Mouse (Mus musculus) neural tube, embryonic 11.5 days (tissue): ENCODE measurements at regions not wholly inside any gene's neighbourhood (a gene's known extent, or its start where the extent isn't known, plus 50 kb on each side); places are given as distances from the start of the nearest gene placed in this dataset.
"Not testable (repeated sequence)": the region's sequence is repeated elsewhere in the genome, so short reads cannot be mapped to it uniquely, and the experiment has no call there.

Experiments
- ATAC-seq: fragments of 200-750 bp; cut with Nextera tagmentation; 2 replicates; pipeline ENCODE4 v1.8.0; 2017; ENCODE audit warnings: moderate number of reproducible peaks, mild to moderate bottlenecking, moderate TSS enrichment, moderate library complexity; ENCODE audit not compliant: insufficient read depth, low FRiP score, low TSS enrichment
- DNase-seq: peaks from one replicate; pipeline ENCODE4 v3.0.0-alpha.2; 2015; ENCODE audit warnings: low spot score
- H3K27ac ChIP-seq: fragments of 300-500 bp; sonication (generic); 2 replicates; pipeline ENCODE4 v1.5.1; 2014; ENCODE audit warnings: low read depth, mild to moderate bottlenecking, low read length
- H3K27me3 ChIP-seq: fragments of 300-500 bp; sonication (generic); 2 replicates; pipeline ENCODE4 v1.6.1; 2014; ENCODE audit warnings: mild to moderate bottlenecking, low read length, mixed read lengths; ENCODE audit not compliant: control insufficient read depth, insufficient read depth
- H3K36me3 ChIP-seq: fragments of 300-500 bp; sonication (generic); 2 replicates; pipeline ENCODE4 v1.6.1; 2014; ENCODE audit warnings: mild to moderate bottlenecking, low read length, moderate library complexity, mixed read lengths; ENCODE audit not compliant: control insufficient read depth, insufficient read depth
- H3K4me1 ChIP-seq: fragments of 300-500 bp; sonication (generic); 2 replicates; pipeline ENCODE4 v1.6.1; 2014; ENCODE audit warnings: low read length, mixed read lengths; ENCODE audit not compliant: control insufficient read depth, insufficient read depth
- H3K4me2 ChIP-seq: fragments of 300-500 bp; sonication (generic); 2 replicates; pipeline ENCODE4 v1.6.1; 2014; ENCODE audit warnings: low read depth, mild to moderate bottlenecking, moderate library complexity
- H3K4me3 ChIP-seq: fragments of 300-500 bp; sonication (generic); 2 replicates; pipeline ENCODE4 v1.5.1; 2014; ENCODE audit warnings: low read depth, low read length
- H3K9ac ChIP-seq: fragments of 300-500 bp; sonication (generic); 2 replicates; pipeline ENCODE4 v1.6.1; 2014; ENCODE audit warnings: mild to moderate bottlenecking, low read length
- H3K9me3 ChIP-seq: fragments of 300-500 bp; sonication (generic); 2 replicates; pipeline ENCODE4 v1.6.1; 2016; ENCODE audit warnings: low read length; ENCODE audit not compliant: control insufficient read depth
- WGBS: fragments of 180-500 bp; shearing (Covaris S2); extraction: QIAGEN DNeasy Blood & Tissue Kit; methylation state at CpG from one replicate; pipeline ENCODE4 v1.1.7; 2014; 5-methylcytosine and 5-hydroxymethylcytosine counted together

- not testable (repeated sequence) for H3K9ac ChIP-seq, H3K27me3 ChIP-seq, H3K27ac ChIP-seq, H3K9me3 ChIP-seq, H3K4me2 ChIP-seq, ATAC-seq, DNase-seq, H3K36me3 ChIP-seq, H3K4me3 ChIP-seq, H3K4me1 ChIP-seq
- 76% methylated on average over 5 of the region's 5 CpGs for WGBS
These were observed 848.3 kb upstream of the Olfr1507 start for GRCm38 (mm10) chr14:53343849-53344248.

DNA sequence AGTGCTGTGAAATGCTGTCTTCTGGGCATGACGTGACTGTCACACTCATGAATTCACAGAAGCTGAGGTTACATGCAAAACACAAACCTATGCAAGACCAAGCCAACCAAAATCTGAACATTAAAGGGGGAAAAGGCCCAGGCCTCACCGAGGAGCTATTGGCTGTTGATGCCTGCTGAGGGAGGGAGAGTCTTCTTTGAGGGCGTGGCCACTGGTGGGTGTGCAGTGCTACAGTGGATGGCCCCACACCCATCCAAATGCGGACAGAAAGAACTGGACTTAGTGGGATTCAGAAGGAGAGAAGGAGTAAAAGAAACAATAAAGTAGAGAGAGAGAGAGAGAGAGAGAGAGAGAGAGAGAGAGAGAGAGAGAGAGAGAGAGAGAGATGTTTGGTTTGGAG lies 843.6 kb upstream of the Olfr1507 start:
- not testable (repeated sequence) for DNase-seq, ATAC-seq, H3K4me1 ChIP-seq, H3K4me2 ChIP-seq, H3K9me3 ChIP-seq, H3K4me3 ChIP-seq, H3K36me3 ChIP-seq, H3K9ac ChIP-seq, H3K27ac ChIP-seq, H3K27me3 ChIP-seq
- no CpG with 5 or more reads among the region's 4 CpGs for WGBS

GRCm38 (mm10) chr14:53337446-53337845 lies 841.9 kb upstream of the Olfr1507 start:
- not testable (repeated sequence) for H3K4me3 ChIP-seq, ATAC-seq

DNA sequence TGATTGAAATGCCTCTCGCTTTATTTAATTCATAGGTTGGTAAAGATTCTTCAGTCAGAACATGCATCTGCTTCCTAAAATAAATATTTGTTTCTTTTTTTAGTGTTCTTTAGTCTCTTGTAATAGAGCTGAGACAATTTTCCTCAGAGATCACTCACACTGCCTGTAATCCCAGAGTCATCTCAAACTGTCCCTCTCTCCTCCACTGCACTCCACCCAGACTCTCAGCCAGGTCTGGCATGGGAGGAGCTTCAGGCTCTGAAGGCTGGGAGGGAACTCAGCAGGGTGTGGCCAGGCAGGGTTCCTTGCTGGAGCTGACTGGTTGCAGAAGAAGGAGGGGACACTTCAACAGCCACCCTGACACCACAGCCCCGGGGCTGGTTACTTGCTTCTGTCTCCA lies 841.2 kb upstream of the Olfr1507 start:
- 11% methylated on average over 1 of the region's 2 CpGs for WGBS
- H3K9ac ChIP-seq, DNase-seq, H3K4me2 ChIP-seq, H3K4me1 ChIP-seq, H3K9me3 ChIP-seq, H3K27ac ChIP-seq, ATAC-seq, H3K4me3 ChIP-seq, H3K36me3 ChIP-seq, H3K27me3 ChIP-seq: not testable (repeated sequence)

More at GRCm38 (mm10) chr14:53337446-53337845, 841.9 kb upstream of the Olfr1507 start:
- not testable (repeated sequence) for H3K4me1 ChIP-seq, H3K27me3 ChIP-seq, H3K27ac ChIP-seq, H3K9ac ChIP-seq, DNase-seq, H3K36me3 ChIP-seq, H3K9me3 ChIP-seq, H3K4me2 ChIP-seq
- WGBS: 94% methylated on average over 3 of the region's 8 CpGs

- H3K9me3 ChIP-seq, H3K36me3 ChIP-seq, H3K9ac ChIP-seq, DNase-seq, H3K27me3 ChIP-seq, ATAC-seq, H3K4me3 ChIP-seq, H3K4me1 ChIP-seq, H3K4me2 ChIP-seq, H3K27ac ChIP-seq: not testable (repeated sequence)
- WGBS: no CpG with 5 or more reads among the region's 4 CpGs
These were observed 838.9 kb upstream of the Olfr1507 start for GRCm38 (mm10) chr14:53334451-53334850.

DNA sequence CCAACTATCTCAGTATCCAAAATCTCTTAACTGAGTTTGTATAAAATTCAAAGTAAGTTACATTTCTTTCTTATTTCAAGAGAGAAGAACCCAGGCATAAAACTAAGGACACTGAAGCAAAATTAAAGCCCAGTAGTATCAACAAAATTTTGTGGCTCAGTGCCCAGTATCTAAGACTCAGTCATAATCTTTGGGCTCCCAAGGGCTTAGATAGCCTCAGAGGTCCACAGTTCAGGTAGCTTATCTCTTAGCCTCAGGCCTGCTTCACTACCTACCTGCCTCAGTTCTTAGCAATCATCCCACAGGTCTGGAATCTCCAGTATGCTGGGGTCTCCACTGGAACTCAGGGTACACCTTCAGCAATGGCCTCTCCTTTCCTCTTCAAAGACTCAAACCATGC lies 835.6 kb upstream of the Olfr1507 start:
- not testable (repeated sequence) for H3K4me1 ChIP-seq, H3K4me3 ChIP-seq, ATAC-seq, H3K27ac ChIP-seq, H3K36me3 ChIP-seq, DNase-seq, H3K9me3 ChIP-seq, H3K9ac ChIP-seq, H3K4me2 ChIP-seq, H3K27me3 ChIP-seq

GRCm38 (mm10) chr14:53324367-53324766 lies 828.8 kb upstream of the Olfr1507 start:
- ATAC-seq, H3K27me3 ChIP-seq, H3K27ac ChIP-seq, H3K9ac ChIP-seq, H3K4me1 ChIP-seq, H3K4me3 ChIP-seq, H3K9me3 ChIP-seq, H3K36me3 ChIP-seq, DNase-seq, H3K4me2 ChIP-seq: not testable (repeated sequence)
- no CpG with 5 or more reads among the region's 7 CpGs for WGBS

DNA sequence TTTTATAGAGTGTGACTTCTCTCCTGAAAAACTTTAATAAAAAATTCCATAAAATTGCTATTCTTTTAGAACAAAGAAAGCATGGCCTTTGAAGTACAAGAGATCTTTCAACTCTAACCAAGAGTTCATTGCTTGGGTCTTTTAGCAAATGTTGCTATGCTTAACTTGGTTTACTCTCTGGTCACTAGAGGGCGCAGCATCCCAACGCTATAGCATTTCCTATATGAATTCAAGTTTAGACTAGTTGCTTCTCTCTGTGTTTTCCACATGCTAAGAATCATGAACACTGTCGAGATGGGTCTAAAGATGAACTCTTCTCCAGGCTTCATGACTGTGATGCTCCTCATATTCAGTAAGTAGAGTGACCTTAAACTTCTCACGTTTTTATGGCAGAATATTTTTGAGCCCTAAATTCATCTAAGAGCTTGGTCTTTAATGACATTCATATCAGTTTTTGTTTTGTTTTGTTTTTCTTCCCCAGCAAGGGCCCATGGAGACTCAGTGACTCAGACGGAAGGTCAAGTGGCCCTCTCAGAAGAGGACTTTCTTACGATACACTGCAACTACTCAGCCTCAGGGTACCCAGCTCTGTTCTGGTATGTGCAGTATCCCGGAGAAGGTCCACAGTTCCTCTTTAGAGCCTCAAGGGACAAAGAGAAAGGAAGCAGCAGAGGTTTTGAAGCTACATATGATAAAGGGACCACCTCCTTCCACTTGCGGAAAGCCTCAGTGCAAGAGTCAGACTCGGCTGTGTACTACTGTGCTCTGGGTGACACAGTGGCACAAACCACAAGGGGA lies 823.2 kb upstream of the Olfr1507 start:
- not testable (repeated sequence) for H3K36me3 ChIP-seq, H3K27ac ChIP-seq, H3K4me2 ChIP-seq, H3K9me3 ChIP-seq, H3K9ac ChIP-seq, H3K4me3 ChIP-seq, H3K27me3 ChIP-seq, DNase-seq, H3K4me1 ChIP-seq, ATAC-seq
- WGBS: no CpG with 5 or more reads among the region's 9 CpGs

DNA sequence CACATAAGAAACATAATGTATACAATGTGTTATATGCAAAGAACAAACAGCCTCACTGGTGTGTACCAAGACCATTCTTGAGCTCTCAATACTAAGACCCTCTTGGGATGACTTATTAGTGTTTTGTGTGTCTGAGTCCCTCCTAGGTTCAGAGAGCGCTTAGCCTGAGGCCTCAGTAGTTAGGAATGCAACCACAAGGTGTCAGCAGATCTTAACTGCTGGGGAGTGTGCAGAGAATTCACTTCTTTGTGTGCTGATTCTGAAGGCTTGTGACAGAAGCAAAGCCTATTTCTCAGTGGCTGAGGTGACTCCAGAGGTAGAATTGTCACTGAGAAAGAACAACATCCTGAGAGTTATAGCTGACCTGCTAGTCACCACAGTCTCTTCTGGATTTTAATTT lies 816.9 kb upstream of the Olfr1507 start:
- H3K4me3 ChIP-seq, H3K9ac ChIP-seq, DNase-seq, H3K27ac ChIP-seq, H3K4me1 ChIP-seq, H3K36me3 ChIP-seq, H3K4me2 ChIP-seq, H3K9me3 ChIP-seq, H3K27me3 ChIP-seq, ATAC-seq: not testable (repeated sequence)
- 29% methylated on average over 1 of the region's 1 CpGs for WGBS
